Comparison of ENCODE assay signal across 8 mouse cellular contexts in the genomic region with DNA sequence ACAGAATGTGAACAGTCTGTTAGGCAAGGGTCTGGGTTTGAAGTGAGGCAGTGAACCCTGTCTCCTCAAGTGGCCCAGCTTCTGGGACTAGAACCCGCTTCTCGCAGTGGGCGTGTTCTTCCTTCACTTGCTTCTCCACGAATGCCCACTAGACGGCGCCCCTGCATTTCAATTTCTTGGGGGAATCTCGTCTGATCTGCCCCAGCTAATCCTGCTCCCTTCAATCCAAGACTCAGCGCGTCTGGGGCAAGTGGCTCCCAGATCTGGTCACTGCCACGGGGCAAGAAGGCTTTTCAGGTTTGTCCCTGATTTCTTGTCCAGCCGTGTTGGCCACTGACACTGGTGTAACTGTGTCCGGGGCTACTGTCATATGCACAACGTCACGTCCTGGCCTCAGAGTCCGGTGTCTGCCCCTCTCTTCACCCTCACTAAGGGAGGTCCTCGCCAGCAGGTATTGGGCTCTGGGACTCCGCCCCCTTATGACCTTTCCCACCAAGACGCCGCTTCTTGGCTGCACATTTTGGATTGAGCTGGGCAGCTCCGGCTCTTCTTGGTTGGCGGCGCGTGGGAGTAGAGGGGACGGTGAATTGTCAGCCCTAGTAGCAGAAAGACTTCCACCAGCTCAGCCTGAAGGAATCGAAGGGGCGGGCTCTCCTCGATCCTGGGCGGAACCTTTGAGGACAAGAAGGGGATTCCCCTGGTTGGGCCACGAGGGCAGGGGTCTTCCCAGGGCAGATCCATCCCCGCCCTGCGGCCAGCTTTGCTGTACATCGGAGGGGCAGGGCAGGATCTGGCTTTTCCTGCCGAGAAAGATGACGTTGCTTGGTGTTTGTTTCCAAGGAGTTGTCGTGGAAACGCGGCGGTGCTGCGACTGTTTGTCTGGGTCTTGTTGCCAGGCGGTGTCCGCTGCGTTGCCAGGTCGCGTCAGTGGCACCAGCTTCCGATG. TPM values are rescaled to one million over a fixed set of nuclear protein-coding genes. Genes with fewer than 3 reads are reported as not detected.
DNase-seq lines count a peak whose midpoint lies in the region; ATAC-seq and TF ChIP-seq lines count a peak whose summit lies in the region.

A gene (plus strand): TSS at position 205 of the 946 bp plus-strand sequence.

- peak within 1 kb of the TSS; percentile 6; the same call in 1 of the 2 replicates for H3K4me3 ChIP-seq in hindbrain, postnatal 0 days (ENCODE audit: low read length)

- H3K4me2 ChIP-seq in hindbrain, postnatal 0 days (ENCODE audit: low read depth, low read length) = peak within 1 kb of the TSS; percentile 47

- H3K27ac ChIP-seq in hindbrain, postnatal 0 days = peak within 1 kb of the TSS; percentile 41; the same call in 1 of the 2 replicates

- peak; percentile 88 for DNase-seq in adrenal gland, adult 2 months
- peak; percentile 84 for DNase-seq in embryo, embryonic 10 days (ENCODE audit: low spot score)
- peak; percentile 89 for DNase-seq in gastrocnemius, postnatal 10 days
- DNase-seq in hindbrain, postnatal 0 days (ENCODE audit: low spot score) = peak; percentile 76
- DNase-seq in left cerebral cortex, postnatal 14 days (ENCODE audit: low spot score in 2 of 2) = peak; percentile 85 to 88
- peak; percentile 83 to 89 for DNase-seq in right cerebral cortex, adult 2 months (ENCODE audit: low spot score in 2 of 2)
- DNase-seq in urinary bladder, postnatal 14 days (ENCODE audit: low spot score) = peak; percentile 87

- H3K36me3 ChIP-seq in hindbrain, postnatal 0 days (ENCODE audit: insufficient read depth, low read length) = peaks cover 11% of the 10 kb centered on the region; the same call in 1 of the 2 replicates

- H3K27me3 ChIP-seq in hindbrain, postnatal 0 days (ENCODE audit: insufficient read depth, low read length) = no peaks in the 10 kb centered on the region

- ATAC-seq in hindbrain, postnatal 0 days = peak; percentile 39
- ATAC-seq in megakaryocyte progenitor cell, adult 5-6 weeks (replicated peaks; ENCODE audit: poor library complexity) = peak; percentile 67

- 10% methylated on average over 45 of the region's 45 CpGs for WGBS in hindbrain, postnatal 0 days

- peak; percentile 84 for TF ChIP-seq CTCF in hindbrain, postnatal 0 days (IDR thresholded peaks at IDR 0.05; ENCODE audit: low read depth)

- H3K4me1 ChIP-seq in hindbrain, postnatal 0 days (ENCODE audit: insufficient read depth, low read length) = peaks cover 32% of the 10 kb centered on the region

- intact Hi-C loops in left cerebral cortex, postnatal 14 days (cut with DNase I) = no loop called here

- H3K9me3 ChIP-seq in hindbrain, postnatal 0 days (ENCODE audit: low read length) = no peaks in the 10 kb centered on the region

- 0 out of 2 replicates have a peak within 1 kb of the TSS, but pooled peaks have one; percentile 30 for H3K9ac ChIP-seq in hindbrain, postnatal 0 days (replicated peaks; ENCODE audit: low read length)

RNA-seq across cellular contexts. Expression of the gene that starts here (rescaled TPM):
- 100 to 1,000 TPM in 1 of 2 experiments, 10 to 100 TPM in 1; 51.5 to 101 TPM for total RNA-seq in adrenal gland, adult 2 months (2021)
- polyA plus RNA-seq in adrenal gland, adult 2 months (2012; rRNA removed) = 31.7 and 36.9 TPM in 2 replicates
- total RNA-seq in gastrocnemius, postnatal 10 days (2021) = 100 to 1,000 TPM; 143 to 189 TPM
- 4.6 and 15.4 TPM in 2 replicates for total RNA-seq in hindbrain, postnatal 0 days (2014; rRNA removed)
- polyA plus RNA-seq in hindbrain, postnatal 0 days (2015; fragmentation: Nextera tagmentation; extraction: Ambion mirVana) = 33.0 and 35.8 TPM in 2 replicates
- 10 to 100 TPM; 12.7 to 13.0 TPM for total RNA-seq in left cerebral cortex, postnatal 14 days (2021)
- total RNA-seq in megakaryocyte progenitor cell, adult 5-6 weeks (2015) = 139 and 158 TPM in 2 replicates
- 126 and 150 TPM in 2 replicates for total RNA-seq in megakaryocyte progenitor cell, adult 5-6 weeks (2017)

Comparison
In these comparisons a context has a peak if more than half of its experiments do, and no peak if none do; other contexts are left out.
1. Peak in every context shown above with its lines: DNase-seq, ATAC-seq, H3K4me3 ChIP-seq and H3K27ac ChIP-seq.